Mouse (Mus musculus) MEL (cell line): ENCODE results near the gene Prkcg. TPM values are rescaled to one million over a fixed set of nuclear protein-coding genes. Genes with fewer than 3 reads are reported as not detected.

Experiments used
- DNase-seq: peaks from one replicate; pipeline ENCODE4 v3.0.0; 2011; ENCODE audit warnings: low read depth, low spot score
- H3K27ac ChIP-seq: 2 replicates; pipeline ENCODE4 v1.5.1; 2012; ENCODE audit warnings: low read depth, mild to moderate bottlenecking, control low read depth, low read length, moderate library complexity; ENCODE audit not compliant: control insufficient read depth
- H3K27me3 ChIP-seq, 2 experiments: fragments of 150-350 bp in 1 of 2; sonication (generic) in 1 of 2; 2 replicates each; pipeline ENCODE4 v1.6.1; 2012; ENCODE audit warnings: low read length in 2 of 2, mild to moderate bottlenecking in 2 of 2, improper control_type of control experiment in 1 of 2, moderate library complexity in 1 of 2; ENCODE audit not compliant: insufficient read depth in 2 of 2, control insufficient read depth in 1 of 2
- H3K36me3 ChIP-seq, 2 experiments: 2 replicates each; pipeline ENCODE4 v1.6.1; 2012 to 2014; ENCODE audit warnings: low read length in 2 of 2, improper control_type of control experiment in 1 of 2, inconsistent platforms in 1 of 2, mild to moderate bottlenecking in 1 of 2; ENCODE audit not compliant: insufficient read depth in 2 of 2, control insufficient read depth in 1 of 2
- H3K4me1 ChIP-seq, 2 experiments: fragments of 150-350 bp in 1 of 2; sonication (generic) in 1 of 2; 2 replicates each; pipeline ENCODE4 v1.6.1; 2012; ENCODE audit warnings: low read length in 2 of 2, improper control_type of control experiment in 1 of 2, mild to moderate bottlenecking in 1 of 2; ENCODE audit not compliant: insufficient read depth in 2 of 2, control insufficient read depth in 1 of 2
- H3K4me3 ChIP-seq, 2 experiments: fragments of 150-350 bp in 1 of 2; sonication (generic) in 1 of 2; 2 replicates each; pipeline ENCODE4 v1.5.1; 2012; ENCODE audit warnings: low read depth in 2 of 2, low read length in 2 of 2, mild to moderate bottlenecking in 2 of 2, moderate library complexity in 2 of 2, control low read depth in 1 of 2, improper control_type of control experiment in 1 of 2; ENCODE audit not compliant: control insufficient read depth in 1 of 2, insufficient read depth in 1 of 2
- H3K79me2 ChIP-seq: 2 replicates; pipeline ENCODE4 v1.6.1; 2012; ENCODE audit warnings: mild to moderate bottlenecking, low read length, moderate library complexity; ENCODE audit not compliant: control insufficient read depth, poor library complexity, insufficient read depth
- H3K9ac ChIP-seq: 2 replicates; pipeline ENCODE4 v1.6.1; 2012; ENCODE audit warnings: low read depth, mild to moderate bottlenecking, control low read depth, low read length, moderate library complexity; ENCODE audit not compliant: control insufficient read depth, poor library complexity, severe bottlenecking
- H3K9me3 ChIP-seq: fragments of 150-350 bp; sonication (generic); replicated peaks from 2 replicates; pipeline ENCODE4 v1.6.1; 2012; ENCODE audit warnings: mild to moderate bottlenecking, low read length, improper control_type of control experiment, moderate library complexity; ENCODE audit not compliant: insufficient read depth
- CTCF ChIP-seq, 3 experiments: IDR thresholded peaks in 2 of 3; conservative IDR thresholded peaks in 1 of 3; 2 replicates each; pipeline ENCODE4 v1.5.1; 2011 to 2012; ENCODE audit warnings: low read length in 3 of 3, low read depth in 2 of 3, mild to moderate bottlenecking in 2 of 3, improper control_type of control experiment in 1 of 3, inconsistent platforms in 1 of 3, mixed read lengths in 1 of 3, moderate library complexity in 1 of 3; ENCODE audit not compliant: control insufficient read depth in 1 of 3, insufficient read depth in 1 of 3, poor library complexity in 1 of 3, severe bottlenecking in 1 of 3
- ELF1 ChIP-seq: IDR thresholded peaks from 2 replicates; pipeline ENCODE4 v1.6.1; 2014; ENCODE audit warnings: low read depth, mild to moderate bottlenecking, inconsistent platforms, low read length, improper control_type of control experiment, moderate library complexity
- MAX ChIP-seq: IDR thresholded peaks from 2 replicates; pipeline ENCODE4 v1.6.1; 2011; ENCODE audit warnings: low read length, improper control_type of control experiment
- MXI1 ChIP-seq: IDR thresholded peaks from 2 replicates; pipeline ENCODE4 v1.6.1; 2011; ENCODE audit warnings: mild to moderate bottlenecking, low read depth, low read length, improper control_type of control experiment
- SMC3 ChIP-seq: IDR thresholded peaks from 2 replicates; pipeline ENCODE4 v1.6.1; 2011; ENCODE audit warnings: low read depth, low read length, improper control_type of control experiment
- TAL1 ChIP-seq: IDR thresholded peaks from 2 replicates; pipeline ENCODE4 v1.6.1; 2012; ENCODE audit warnings: mild to moderate bottlenecking, inconsistent platforms, low read length, moderate library complexity, mixed read lengths
- TBP ChIP-seq: IDR thresholded peaks from 2 replicates; pipeline ENCODE4 v1.8.0; 2011; ENCODE audit warnings: low read depth, low read length, improper control_type of control experiment
- USF1 ChIP-seq: IDR thresholded peaks from 2 replicates; pipeline ENCODE4 v1.6.1; 2014; ENCODE audit warnings: low read depth, mild to moderate bottlenecking, inconsistent platforms, low read length, improper control_type of control experiment, moderate library complexity
- USF2 ChIP-seq, 2 experiments: IDR thresholded peaks; 2 replicates each; pipeline ENCODE4 v1.6.1; 2011 to 2012; ENCODE audit warnings: improper control_type of control experiment in 2 of 2, low read length in 2 of 2, borderline replicate concordance in 1 of 2, inconsistent platforms in 1 of 2, low read depth in 1 of 2, mild to moderate bottlenecking in 1 of 2; ENCODE audit not compliant: insufficient read depth in 1 of 2
- ZC3H11A ChIP-seq: IDR thresholded peaks from 2 replicates; pipeline ENCODE4 v1.6.1; 2012; ENCODE audit warnings: low read depth, mild to moderate bottlenecking, inconsistent platforms, low read length, improper control_type of control experiment
- ZKSCAN1 ChIP-seq: IDR thresholded peaks from 2 replicates; pipeline ENCODE4 v1.6.1; 2012; ENCODE audit warnings: low read depth, mild to moderate bottlenecking, inconsistent platforms, low read length, improper control_type of control experiment, moderate library complexity
- ZMIZ1 ChIP-seq: IDR thresholded peaks from 2 replicates; pipeline ENCODE4 v1.6.1; 2012; ENCODE audit warnings: low read depth, mild to moderate bottlenecking, inconsistent platforms, low read length, improper control_type of control experiment, moderate library complexity
- ZNF384 ChIP-seq: IDR thresholded peaks from 2 replicates; pipeline ENCODE4 v1.6.1; 2012; ENCODE audit warnings: low read depth, mild to moderate bottlenecking, inconsistent platforms, low read length, improper control_type of control experiment
- polyA plus RNA-seq, 2 experiments: library from polyadenylated mRNA; stranded (reverse) in 1 of 2; unstranded in 1 of 2; fragments of >175 nt in 1 of 2; fragments of >200 nt in 1 of 2; gene quantifications; 2 replicates each; pipeline versions ENCODE4 v1.2.1 to v1.2.4; 2012; ENCODE audit warnings: low replicate concordance in 2 of 2, low read depth in 1 of 2; ENCODE audit not compliant: insufficient read length in 2 of 2, insufficient read depth in 1 of 2, missing spikeins in 1 of 2
- total RNA-seq: library from RNA; depleted of rRNA; stranded (reverse); fragments of 300-350 nt; gene quantifications from 2 replicates; pipeline ENCODE4 v1.2.3, GENCODE M21; 2012

Prkcg gene
- total and polyA plus RNA-seq, 3 experiments = 0.10 TPM; not detected in 2

- H3K4me1 ChIP-seq = no peaks in the 10 kb centered on the region
- peaks cover 0 to 2% of the 10 kb centered on the region in 2 experiments; a peak in 2 of 4 replicates for H3K27me3 ChIP-seq
- no peak overlapping the region for H3K27ac ChIP-seq
- TF ChIP-seq USF1 (no peak), MAX (no peak), ELF1 (no peak), TBP (no peak), ZC3H11A (no peak), ZKSCAN1 (no peak), USF2 (IDR thresholded peaks at IDR 0.05; ENCODE audit: borderline replicate concordance in 1 of 2, insufficient read depth in 1 of 2, low read depth in 1 of 2, low read length in 2 of 2) (no peak)
- no peak for DNase-seq
- no peak overlapping the region for H3K4me3 ChIP-seq
- no peak overlapping the region for H3K9ac ChIP-seq
- H3K36me3 ChIP-seq = no peaks in the 10 kb centered on the region
- no peaks in the 10 kb centered on the region for H3K79me2 ChIP-seq
- no peaks in the 10 kb centered on the region for H3K9me3 ChIP-seq
These were observed 12.9 kb downstream of the Prkcg start for GRCm38 (mm10) chr7:3301628-3302555.

- H3K4me1 ChIP-seq = no peaks in the 10 kb centered on the region
- H3K27ac ChIP-seq = no peak overlapping the region
- H3K27me3 ChIP-seq = peaks cover 0 to 2% of the 10 kb centered on the region in 2 experiments; a peak in 2 of 4 replicates
- H3K9me3 ChIP-seq = no peaks in the 10 kb centered on the region
- no peak overlapping the region for H3K9ac ChIP-seq
- H3K36me3 ChIP-seq = no peaks in the 10 kb centered on the region
- TF ChIP-seq MXI1 (no peak), CTCF (IDR thresholded peaks at IDR 0.05 in 2 of 3, conservative IDR thresholded peaks at IDR 0.05 in 1 of 3; ENCODE audit: control insufficient read depth in 1 of 3, insufficient read depth in 1 of 3, low read depth in 2 of 3, low read length in 3 of 3, poor library complexity in 1 of 3, severe bottlenecking in 1 of 3) (peak in 2 of 3 experiments; percentile 42 to 49; a peak in 4 of 6 replicates), SMC3 (peak; percentile 30), ZNF384 (no peak), ZMIZ1 (no peak), TAL1 (no peak), ZKSCAN1 (no peak)
- no peaks in the 10 kb centered on the region for H3K79me2 ChIP-seq
- DNase-seq = no peak
- H3K4me3 ChIP-seq = no peak overlapping the region
These were observed 13.7 kb downstream of the Prkcg start for GRCm38 (mm10) chr7:3302556-3303275.
